In genomic region chr17:5794276-5794675, GRCm38 (mm10) we compare ENCODE assay signal across 17 mouse cellular contexts. TPM values are rescaled to one million over a fixed set of nuclear protein-coding genes. Genes with fewer than 3 reads are reported as not detected.
DNase-seq lines count a peak whose midpoint lies in the region; ATAC-seq and TF ChIP-seq lines count a peak whose summit lies in the region.
"Had no signal": no experiment of that assay in that cellular context is flagged by ENCODE, and none has a peak within 500 bp of the region (broad histone marks: within the 10 kb centered on the region; RNA-seq: fewer than 3 reads in every experiment).

No protein-coding gene starts in this region.

- H3K27me3 ChIP-seq in G1E (ENCODE audit: insufficient read depth, low read length) = peaks cover 2% of the 10 kb centered on the region; the same call in 1 of the 2 replicates
- no peaks in the 10 kb centered on the region for H3K27me3 ChIP-seq in midbrain, embryonic 16.5 days (ENCODE audit: control insufficient read depth, insufficient read depth, low read depth, low read length)
- H3K27me3 ChIP-seq: embryonic facial prominence, embryonic 15.5 days; forebrain, embryonic 13.5 days; heart, embryonic 13.5 days; hindbrain, embryonic 12.5 days; megakaryocyte, embryonic 14.5 days had no signal

- no peaks in the 10 kb centered on the region for H3K36me3 ChIP-seq in G1E (replicated peaks)
- no peaks in the 10 kb centered on the region for H3K36me3 ChIP-seq in midbrain, embryonic 16.5 days (ENCODE audit: control insufficient read depth, insufficient read depth, low read length)
- H3K36me3 ChIP-seq: embryonic facial prominence, embryonic 15.5 days; heart, embryonic 13.5 days; hindbrain, embryonic 12.5 days had no signal

- intact Hi-C loops in heart, postnatal 14 days (cut with DNase I) = no loop called here

- 0 out of 2 replicates have a peak, but pooled peaks have one; percentile 10 for ATAC-seq in G1E (ENCODE audit: extremely low read depth, insufficient number of reproducible peaks, low FRiP score, poor library complexity, severe bottlenecking)
- ATAC-seq in midbrain, embryonic 16.5 days = no peak
- ATAC-seq: forebrain, embryonic 13.5 days had no signal

- H3K4me2 ChIP-seq in midbrain, embryonic 16.5 days (ENCODE audit: low read length) = no peak overlapping the region
- H3K4me2 ChIP-seq: embryonic facial prominence, embryonic 15.5 days; forebrain, embryonic 13.5 days; heart, embryonic 13.5 days; hindbrain, embryonic 12.5 days had no signal

- H3K27ac ChIP-seq in brown adipose tissue, adult 24 weeks (replicated peaks; ENCODE audit: low read depth, low read length) = 0 out of 2 replicates have a peak overlapping the region, but pooled peaks have one; percentile 20
- H3K27ac ChIP-seq in midbrain, embryonic 16.5 days (ENCODE audit: low read length) = no peak overlapping the region
- H3K27ac ChIP-seq: embryonic facial prominence, embryonic 15.5 days; forebrain, embryonic 13.5 days; heart, embryonic 13.5 days; hindbrain, embryonic 12.5 days; kidney, postnatal 0 days had no signal

- H3K4me1 ChIP-seq in G1E (ENCODE audit: insufficient read depth, low read depth, low read length) = peaks cover 57% of the 10 kb centered on the region
- H3K4me1 ChIP-seq in brown adipose tissue, adult 24 weeks (ENCODE audit: control insufficient read depth, insufficient read depth, insufficient read length, low read length) = peaks cover 10% of the 10 kb centered on the region
- no peaks in the 10 kb centered on the region for H3K4me1 ChIP-seq in midbrain, embryonic 16.5 days (ENCODE audit: control insufficient read depth, insufficient read depth, low read length)
- H3K4me1 ChIP-seq: embryonic facial prominence, embryonic 15.5 days; hindbrain, embryonic 12.5 days had no signal

- peak; percentile 42 for DNase-seq in heart, adult 8-10 months (ENCODE audit: low spot score)
- no peak for DNase-seq in heart, postnatal 14 days
- DNase-seq in G1E (ENCODE audit: low spot score) = no peak
- DNase-seq in kidney, postnatal 36 days = peak; percentile 63 to 66
- DNase-seq in thymus, postnatal 0 days (ENCODE audit: low spot score) = no peak
- no peak for DNase-seq in testis, postnatal 10 days (ENCODE audit: low spot score)
- DNase-seq: cerebellum, postnatal 36 days; thymus, postnatal 25 days had no signal

- no peak overlapping the region for H3K9ac ChIP-seq in midbrain, embryonic 16.5 days (ENCODE audit: low read depth, low read length)
- H3K9ac ChIP-seq: embryonic facial prominence, embryonic 15.5 days; forebrain, embryonic 13.5 days; heart, embryonic 13.5 days; hindbrain, embryonic 12.5 days had no signal

- no peak overlapping the region for H3K4me3 ChIP-seq in G1E (ENCODE audit: low read depth, low read length)
- no peak overlapping the region for H3K4me3 ChIP-seq in brown adipose tissue, adult 24 weeks (ENCODE audit: insufficient read depth, low read depth, low read length)
- no peak overlapping the region for H3K4me3 ChIP-seq in midbrain, embryonic 16.5 days (ENCODE audit: low read depth, low read length)
- H3K4me3 ChIP-seq: embryonic facial prominence, embryonic 15.5 days; forebrain, embryonic 13.5 days; heart, embryonic 13.5 days; hindbrain, embryonic 12.5 days; myocyte had no signal

- H3K9me3 ChIP-seq in G1E (replicated peaks) = no peaks in the 10 kb centered on the region
- H3K9me3 ChIP-seq in midbrain, embryonic 16.5 days (replicated peaks; ENCODE audit: control insufficient read depth, low read length, poor library complexity, severe bottlenecking) = no peaks in the 10 kb centered on the region
- H3K9me3 ChIP-seq: embryonic facial prominence, embryonic 15.5 days; forebrain, embryonic 13.5 days; heart, embryonic 13.5 days; hindbrain, embryonic 12.5 days; megakaryocyte, embryonic 14.5 days had no signal

- 77% methylated on average over 5 of the region's 5 CpGs for WGBS in midbrain, embryonic 16.5 days

- TF ChIP-seq CTCF in G1E (IDR thresholded peaks at IDR 0.05; ENCODE audit: low read depth, low read length) = no peak

RNA-seq across cellular contexts. Expression of gene Snx9, which starts 46.9 kb away (rescaled TPM):
- total RNA-seq in heart, adult 8-10 months (2022) = 10 to 100 TPM; 29.0 to 32.4 (median 30.3) TPM
- 10 to 100 TPM; 31.5 to 33.3 TPM for total RNA-seq in heart, postnatal 14 days (2021)
- total RNA-seq in G1E (2014; fragmentation: Nextera tagmentation) (55.5 and 59.7 TPM in 2 replicates), G1E (2017) (41.1 and 46.7 TPM in 2 replicates)
- 26.7 and 28.0 TPM in 2 replicates for polyA plus RNA-seq in G1E (2012)
- polyA plus RNA-seq in brown adipose tissue, adult 24 weeks (2012; ENCODE audit: insufficient read depth, insufficient read length, missing spikeins) = 45.2 and 49.4 TPM in 2 replicates
- 15.4 and 15.9 TPM in 2 replicates for polyA plus RNA-seq in thymus, postnatal 0 days (2015; fragmentation: Nextera tagmentation; extraction: Ambion mirVana)
- polyA plus RNA-seq in midbrain, embryonic 16.5 days (2015; fragmentation: Nextera tagmentation; extraction: Ambion mirVana) = 5.6 and 5.9 TPM in 2 replicates

Comparison
In these comparisons a context has a peak if more than half of its experiments do, and no peak if none do; other contexts are left out.
1. DNase-seq: peak in heart, adult 8-10 months (single experiment) and kidney, postnatal 36 days (2 of 2); none in heart, postnatal 14 days (0 of 2), G1E (single experiment), thymus, postnatal 0 days (single experiment) and testis, postnatal 10 days (single experiment).